Mouse (Mus musculus) intestine, embryonic 14.5 days (tissue): ENCODE data around the gene Bcl9l. TPM values are rescaled to one million over a fixed set of nuclear protein-coding genes. Genes with fewer than 3 reads are reported as not detected.

Source experiments
- ATAC-seq: fragments of 200-750 bp; cut with Nextera tagmentation; replicated peaks from 2 replicates; pipeline ENCODE4 v1.8.0; 2017; ENCODE audit warnings: low read depth, moderate number of reproducible peaks, moderate TSS enrichment, moderate library complexity; ENCODE audit not compliant: low FRiP score, low TSS enrichment
- DNase-seq: peaks from one replicate; pipeline ENCODE4 v3.0.0-alpha.2; 2018; ENCODE audit warnings: low spot score
- H3K27ac ChIP-seq: fragments of 300-500 bp; sonication (generic); 2 replicates; pipeline ENCODE4 v1.5.1; 2014; ENCODE audit warnings: low read depth, mild to moderate bottlenecking, control low read depth
- H3K27me3 ChIP-seq: fragments of 300-500 bp; sonication (generic); replicated peaks from 2 replicates; pipeline ENCODE4 v1.6.1; 2014; ENCODE audit warnings: low read length, control low read depth; ENCODE audit not compliant: control insufficient read depth, insufficient read depth
- H3K36me3 ChIP-seq: fragments of 300-500 bp; sonication (generic); 2 replicates; pipeline ENCODE4 v1.6.1; 2014; ENCODE audit warnings: low read length, control low read depth; ENCODE audit not compliant: control insufficient read depth, insufficient read depth
- H3K4me1 ChIP-seq: fragments of 300-500 bp; sonication (generic); replicated peaks from 2 replicates; pipeline ENCODE4 v1.6.1; 2014; ENCODE audit warnings: low read length, control low read depth, mixed read lengths; ENCODE audit not compliant: control insufficient read depth, insufficient read depth
- H3K4me2 ChIP-seq: fragments of 300-500 bp; sonication (generic); 2 replicates; pipeline ENCODE4 v1.6.1; 2014; ENCODE audit warnings: low read length
- H3K4me3 ChIP-seq: fragments of 300-500 bp; sonication (generic); 2 replicates; pipeline ENCODE4 v1.5.1; 2014; ENCODE audit warnings: low read depth, low read length, control low read depth, mixed read lengths
- H3K9ac ChIP-seq: fragments of 300-500 bp; sonication (generic); 2 replicates; pipeline ENCODE4 v1.6.1; 2014; ENCODE audit warnings: mild to moderate bottlenecking, low read length
- H3K9me3 ChIP-seq: fragments of 300-500 bp; sonication (generic); 2 replicates; pipeline ENCODE4 v1.6.1; 2016; ENCODE audit warnings: low read length, control low read depth; ENCODE audit not compliant: control insufficient read depth
- WGBS: fragments of 180-500 bp; shearing (Covaris S2); extraction: QIAGEN DNeasy Blood & Tissue Kit; methylation state at CpG from one replicate; pipeline ENCODE4 v1.1.7; 2014; 5-methylcytosine and 5-hydroxymethylcytosine counted together
- polyA plus RNA-seq: library from polyadenylated mRNA; unstranded; fragments of >200 nt; fragmentation: Nextera tagmentation; extraction: Ambion mirVana; gene quantifications from 2 replicates; pipeline ENCODE4 v1.2.1, GENCODE M21; 2014

Bcl9l gene
- polyA plus RNA-seq, 1 experiment from 2014 or later, result 10.2 TPM

DNA sequence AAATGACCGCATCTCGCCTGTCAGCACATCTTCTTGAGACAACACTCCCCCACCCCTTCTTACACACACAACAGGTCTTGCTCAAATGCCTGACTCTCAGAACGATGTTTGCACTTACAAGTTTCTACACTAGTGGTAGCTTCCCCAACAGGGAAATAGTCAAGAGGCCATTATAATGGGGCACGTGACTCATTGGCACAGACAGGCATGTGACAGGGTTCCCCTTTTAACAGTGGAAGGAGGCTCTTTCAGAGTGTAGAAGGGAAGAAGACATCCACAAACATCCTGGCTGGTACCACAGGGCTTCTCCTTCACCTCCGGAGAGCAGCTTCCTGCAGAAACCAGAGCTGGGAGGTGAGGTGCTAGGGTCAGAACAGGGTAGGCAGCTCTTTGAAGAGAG lies 20.7 kb upstream of the Bcl9l start:
- Histone ChIP-seq H3K9me3 (no peaks in the 10 kb centered on the region), H3K4me1 (0 out of 2 replicates have a peak, but pooled peaks cover 4% of the 10 kb centered on the region), H3K27me3 (no peaks in the 10 kb centered on the region), H3K36me3 (no peaks in the 10 kb centered on the region), H3K4me3 (no peak overlapping the region), H3K27ac (no peak overlapping the region), H3K4me2 (no peak overlapping the region), H3K9ac (no peak overlapping the region)
- ATAC-seq, result no peak
- 83% methylated on average over 5 of the region's 5 CpGs for WGBS
- no peak for DNase-seq

DNA sequence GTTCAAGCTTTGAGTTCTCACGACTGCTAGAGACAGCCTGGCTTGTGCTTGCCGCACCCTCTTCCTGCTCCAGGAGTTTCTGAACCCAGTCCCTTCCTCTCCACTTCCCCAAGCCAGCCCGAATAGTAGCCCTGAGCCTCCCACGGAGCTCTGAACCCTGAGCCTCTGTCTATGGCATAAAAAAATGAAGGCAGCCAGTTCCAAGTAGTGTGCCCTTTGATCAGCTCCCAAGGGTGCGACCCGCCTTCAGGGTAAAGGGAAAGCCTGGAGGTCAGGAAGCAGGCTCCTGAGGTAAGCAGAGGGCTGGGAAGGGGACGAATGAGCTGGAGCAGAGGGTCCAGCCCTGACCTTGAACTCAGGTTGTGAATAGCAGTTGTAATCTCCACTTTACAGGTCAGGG lies 14.4 kb upstream of the Bcl9l start:
- no peaks in the 10 kb centered on the region for H3K27me3 ChIP-seq
- no peaks in the 10 kb centered on the region for H3K4me1 ChIP-seq
- DNase-seq (no peak), ATAC-seq (no peak)
- H3K9me3 ChIP-seq, result no peaks in the 10 kb centered on the region
- no peak overlapping the region for H3K27ac ChIP-seq
- H3K9ac ChIP-seq, result no peak overlapping the region
- H3K4me3 ChIP-seq, result no peak overlapping the region
- no peak overlapping the region for H3K4me2 ChIP-seq
- no peaks in the 10 kb centered on the region for H3K36me3 ChIP-seq
- 51% methylated on average over 7 of the region's 7 CpGs for WGBS

DNA sequence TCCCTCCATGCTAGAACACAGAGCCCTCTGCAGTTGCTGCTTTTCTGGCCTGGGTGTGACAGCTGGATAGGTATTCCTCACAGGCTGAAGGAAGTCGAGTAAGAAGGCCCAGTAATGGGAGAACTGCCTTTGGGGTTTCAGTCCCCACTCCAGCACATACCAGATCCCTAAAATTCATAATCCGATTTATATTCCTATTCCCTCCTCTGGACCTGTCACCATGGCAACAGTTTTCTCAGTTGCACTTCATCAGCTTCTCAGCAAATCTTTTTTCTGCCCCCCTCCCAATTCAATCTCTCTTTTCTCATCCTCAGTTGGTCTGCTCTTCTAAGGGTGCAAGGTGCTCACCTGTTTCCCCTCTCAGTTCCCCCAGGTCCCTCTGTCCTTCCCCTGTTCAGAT lies 13.8 kb upstream of the Bcl9l start:
- DNase-seq (no peak), ATAC-seq (no peak)
- Histone ChIP-seq H3K9me3 (no peaks in the 10 kb centered on the region), H3K27ac (no peak overlapping the region), H3K9ac (no peak overlapping the region), H3K4me1 (no peaks in the 10 kb centered on the region), H3K4me2 (no peak overlapping the region), H3K36me3 (no peaks in the 10 kb centered on the region), H3K4me3 (no peak overlapping the region), H3K27me3 (no peaks in the 10 kb centered on the region)
- 64% methylated on average over 2 of the region's 2 CpGs for WGBS

DNA sequence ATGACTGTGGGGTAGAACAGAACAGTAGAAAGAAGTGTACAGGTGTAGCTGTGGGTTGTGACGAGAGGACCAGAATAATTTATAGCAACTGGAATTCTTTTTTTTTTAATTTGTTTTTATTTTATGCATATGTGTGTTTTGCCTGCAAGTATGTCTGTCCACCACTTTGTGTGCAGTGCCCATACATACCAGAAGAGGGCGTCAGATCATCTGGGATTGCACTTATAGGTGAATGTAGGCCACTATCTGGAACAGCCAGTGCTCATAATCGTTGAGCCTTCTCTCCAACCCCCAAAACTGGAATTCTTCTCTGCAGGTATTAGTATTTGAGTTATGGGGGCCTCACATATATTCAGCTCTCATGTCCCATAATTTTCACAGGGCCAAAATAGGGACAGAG lies 9.4 kb upstream of the Bcl9l start:
- ATAC-seq (no peak), DNase-seq (no peak)
- Histone ChIP-seq H3K9ac (no peak overlapping the region), H3K9me3 (no peaks in the 10 kb centered on the region), H3K4me2 (no peak overlapping the region), H3K27me3 (no peaks in the 10 kb centered on the region), H3K4me3 (no peak overlapping the region), H3K4me1 (0 out of 2 replicates have a peak, but pooled peaks cover 5% of the 10 kb centered on the region), H3K36me3 (no peaks in the 10 kb centered on the region), H3K27ac (no peak overlapping the region)
- WGBS, result 57% methylated on average over 3 of the region's 3 CpGs

DNA sequence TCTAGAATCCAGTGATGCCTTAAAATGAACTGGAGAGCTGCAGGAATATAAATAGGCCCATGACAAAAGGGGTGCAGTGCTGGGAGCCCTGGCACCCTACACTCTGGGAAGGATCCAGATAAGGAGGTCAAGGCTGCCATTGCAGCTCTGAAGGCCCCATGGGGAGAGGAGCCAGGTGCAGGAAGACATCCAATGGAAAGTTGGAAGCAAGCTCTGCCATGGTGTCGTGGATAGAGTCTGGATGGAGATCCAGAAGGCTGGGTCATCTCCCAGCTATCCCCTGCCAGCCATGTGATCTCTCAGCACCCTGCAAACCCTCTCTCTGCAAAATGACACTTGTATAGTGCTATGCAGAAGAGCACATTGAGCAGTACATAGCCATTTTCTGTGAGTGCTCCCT lies 8.3 kb upstream of the Bcl9l start:
- H3K4me3 ChIP-seq, result no peak overlapping the region
- no peak overlapping the region for H3K9ac ChIP-seq
- 29% methylated on average over 1 of the region's 1 CpGs for WGBS
- no peaks in the 10 kb centered on the region for H3K9me3 ChIP-seq
- DNase-seq (no peak), ATAC-seq (no peak)
- H3K4me1 ChIP-seq, result 0 out of 2 replicates have a peak, but pooled peaks cover 5% of the 10 kb centered on the region
- no peaks in the 10 kb centered on the region for H3K27me3 ChIP-seq
- H3K4me2 ChIP-seq, result no peak overlapping the region
- H3K27ac ChIP-seq, result no peak overlapping the region
- no peaks in the 10 kb centered on the region for H3K36me3 ChIP-seq

DNA sequence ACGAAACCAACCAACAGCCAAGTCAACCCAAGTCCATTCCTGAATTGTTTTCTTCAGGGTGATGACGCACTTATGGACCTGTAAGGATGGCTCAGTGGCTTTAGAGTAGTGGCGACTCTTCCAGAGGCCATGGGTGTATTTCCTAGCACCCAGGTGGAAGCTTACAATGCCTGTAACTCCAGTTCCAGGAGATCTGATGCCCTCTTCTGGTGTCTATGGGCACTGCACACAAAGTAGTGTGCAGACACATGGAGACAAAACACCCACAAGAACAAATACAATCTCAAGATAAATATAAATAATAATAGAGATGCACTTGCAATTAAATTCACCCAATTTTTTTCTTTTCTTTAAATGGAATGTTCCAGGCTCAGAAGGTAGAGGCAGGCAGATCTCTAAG lies 6.7 kb upstream of the Bcl9l start:
- WGBS, result 89% methylated on average over 3 of the region's 3 CpGs
- Histone ChIP-seq H3K36me3 (no peaks in the 10 kb centered on the region), H3K4me1 (peaks cover 9% of the 10 kb centered on the region; the same call in 1 of the 2 replicates), H3K4me2 (no peak overlapping the region), H3K27ac (no peak overlapping the region), H3K9ac (no peak overlapping the region), H3K4me3 (no peak overlapping the region), H3K27me3 (no peaks in the 10 kb centered on the region), H3K9me3 (no peaks in the 10 kb centered on the region)
- DNase-seq, result no peak
- ATAC-seq, result no peak

DNA sequence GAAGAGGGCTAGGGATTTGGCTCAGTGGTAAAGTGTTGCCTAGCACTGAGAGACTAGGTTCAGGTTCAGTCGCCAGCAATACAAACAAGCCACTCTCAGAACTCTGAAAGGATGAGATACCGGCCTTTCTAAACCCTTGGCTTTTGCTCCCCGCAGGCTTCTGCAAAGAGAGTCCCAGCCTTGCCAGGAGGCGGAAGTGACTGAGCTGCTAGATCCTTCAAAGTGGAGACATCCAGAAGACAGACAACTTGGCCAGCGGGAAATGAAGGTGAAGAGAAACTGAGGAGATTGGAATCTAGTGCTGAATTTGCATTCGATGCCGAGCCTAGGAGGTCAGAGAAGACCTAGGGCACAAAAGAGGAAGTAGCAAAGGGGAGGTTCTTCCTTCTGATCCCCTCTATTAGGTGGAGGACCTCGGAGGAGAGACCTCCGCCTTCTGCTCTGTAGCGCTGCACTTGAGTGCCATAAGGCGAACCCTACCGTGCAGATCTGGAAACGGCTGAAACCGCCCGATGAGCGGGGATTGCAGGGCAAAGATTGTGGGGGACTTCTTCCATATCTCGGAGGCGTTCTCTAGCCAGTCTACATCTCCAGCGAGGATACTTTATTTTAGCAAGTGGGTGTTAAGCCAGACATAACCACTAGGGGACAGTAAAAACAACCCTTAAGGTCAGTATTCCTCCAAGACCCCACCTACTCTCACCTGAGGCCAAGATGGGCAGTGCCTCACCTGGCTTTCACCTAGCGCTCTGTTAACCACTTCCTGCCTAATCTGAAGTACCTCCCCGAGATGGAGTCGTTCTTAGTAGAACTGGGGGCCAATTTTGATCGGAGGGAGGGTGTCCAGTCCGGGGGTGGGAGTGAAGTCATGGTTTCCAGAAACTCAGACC lies 5.0 kb upstream of the Bcl9l start:
- Histone ChIP-seq H3K4me1 (peaks cover 12% of the 10 kb centered on the region; the same call in 1 of the 2 replicates), H3K27ac (peak overlapping the region; percentile 98), H3K36me3 (no peaks in the 10 kb centered on the region), H3K27me3 (no peaks in the 10 kb centered on the region), H3K9ac (peak overlapping the region; percentile 78), H3K4me2 (peak overlapping the region; percentile 96), H3K9me3 (no peaks in the 10 kb centered on the region), H3K4me3 (peak overlapping the region; percentile 85)
- DNase-seq, result peak; percentile 79
- 0 out of 2 replicates have a peak, but pooled peaks have one; percentile 8 for ATAC-seq
- 5% methylated on average over 24 of the region's 24 CpGs for WGBS

DNA sequence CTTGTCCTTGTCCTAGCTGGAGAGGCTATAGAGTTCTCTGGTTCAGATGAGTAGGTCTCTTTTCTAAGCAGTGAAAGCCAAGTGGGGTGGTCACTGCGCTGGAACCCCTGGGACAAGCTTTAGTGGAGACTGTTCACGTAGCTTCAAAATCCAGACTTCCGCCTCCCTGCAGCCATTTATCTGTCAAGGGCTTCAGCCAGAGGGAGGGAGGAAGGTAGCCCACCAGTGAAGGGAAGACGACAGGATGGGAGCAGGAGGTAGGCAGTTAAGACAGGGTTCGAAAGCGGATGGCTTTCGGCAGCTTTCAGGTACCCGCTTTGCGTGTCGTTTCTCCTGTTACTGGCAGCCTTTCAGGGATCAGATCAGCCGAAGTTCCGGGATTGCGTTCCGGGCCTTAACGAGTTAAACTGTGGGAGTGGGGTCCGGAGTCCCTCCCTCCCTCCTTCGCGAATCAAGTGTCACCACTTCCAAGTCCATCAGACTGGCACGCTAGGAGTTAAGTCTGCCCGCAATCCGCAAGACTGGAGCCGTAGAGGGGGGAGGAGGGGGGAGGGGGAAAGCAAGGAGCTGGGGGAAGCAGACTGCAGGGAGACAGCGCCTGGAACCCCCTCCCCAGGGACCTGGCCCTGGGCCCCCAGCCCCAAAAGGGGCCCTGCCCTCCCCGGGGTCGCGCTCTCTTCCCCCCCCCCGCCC lies 4.2 kb upstream of the Bcl9l start:
- Histone ChIP-seq H3K36me3 (no peaks in the 10 kb centered on the region), H3K4me1 (peaks cover 12% of the 10 kb centered on the region; the same call in 1 of the 2 replicates), H3K9me3 (no peaks in the 10 kb centered on the region), H3K4me3 (peak overlapping the region; percentile 85), H3K27me3 (no peaks in the 10 kb centered on the region), H3K9ac (peak overlapping the region; percentile 78), H3K27ac (peak overlapping the region; percentile 98), H3K4me2 (peak overlapping the region; percentile 96)
- DNase-seq (peak; percentile 93), ATAC-seq (peak; percentile 70)
- WGBS, result 0% methylated on average over 23 of the region's 27 CpGs
